Mouse (Mus musculus) midbrain, embryonic 11.5 days (tissue): ENCODE measurements around the gene Zscan4-ps2. TPM values are rescaled to one million over a fixed set of nuclear protein-coding genes. Genes with fewer than 3 reads are reported as not detected.
"Not testable (repeated sequence)": the region's sequence is repeated elsewhere in the genome, so short reads cannot be mapped to it uniquely, and the experiment has no call there.

ENCODE experiments used
- ATAC-seq: fragments of 200-750 bp; cut with Nextera tagmentation; 2 replicates; pipeline ENCODE4 v1.8.0; 2017; ENCODE audit warnings: moderate TSS enrichment, moderate library complexity; ENCODE audit not compliant: low FRiP score
- DNase-seq: peaks from one replicate; pipeline ENCODE4 v3.0.0; 2015; ENCODE audit warnings: low spot score; ENCODE audit errors: missing footprints
- H3K27ac ChIP-seq: fragments of 300-500 bp; sonication (generic); 2 replicates; pipeline ENCODE4 v1.5.1; 2014; ENCODE audit warnings: low read depth, low read length
- H3K27me3 ChIP-seq: fragments of 300-500 bp; sonication (generic); 2 replicates; pipeline ENCODE4 v1.6.1; 2014; ENCODE audit warnings: mild to moderate bottlenecking, low read length, moderate library complexity, mixed read lengths; ENCODE audit not compliant: control insufficient read depth, insufficient read depth
- H3K36me3 ChIP-seq: fragments of 300-500 bp; sonication (generic); 2 replicates; pipeline ENCODE4 v1.6.1; 2014; ENCODE audit warnings: mild to moderate bottlenecking, low read length, moderate library complexity, mixed read lengths; ENCODE audit not compliant: control insufficient read depth, insufficient read depth
- H3K4me1 ChIP-seq: fragments of 300-500 bp; sonication (generic); 2 replicates; pipeline ENCODE4 v1.6.1; 2014; ENCODE audit warnings: low read length; ENCODE audit not compliant: control insufficient read depth, insufficient read depth
- H3K4me2 ChIP-seq: fragments of 300-500 bp; sonication (generic); 2 replicates; pipeline ENCODE4 v1.6.1; 2014; ENCODE audit warnings: mild to moderate bottlenecking, moderate library complexity
- H3K4me3 ChIP-seq: fragments of 300-500 bp; sonication (generic); 2 replicates; pipeline ENCODE4 v1.5.1; 2014; ENCODE audit warnings: low read depth, low read length
- H3K9ac ChIP-seq: fragments of 300-500 bp; sonication (generic); 2 replicates; pipeline ENCODE4 v1.6.1; 2014; ENCODE audit warnings: low read length
- H3K9me3 ChIP-seq: fragments of 300-500 bp; sonication (generic); 2 replicates; pipeline ENCODE4 v1.6.1; 2016; ENCODE audit warnings: low read length; ENCODE audit not compliant: control insufficient read depth
- WGBS: fragments of 180-500 bp; shearing (Covaris S2); extraction: QIAGEN DNeasy Blood & Tissue Kit; methylation state at CpG from one replicate; pipeline ENCODE4 v1.1.7; 2014; 5-methylcytosine and 5-hydroxymethylcytosine counted together
- polyA plus RNA-seq: library from polyadenylated mRNA; unstranded; fragments of >200 nt; fragmentation: Nextera tagmentation; extraction: Ambion mirVana; gene quantifications from 2 replicates; pipeline ENCODE4 v1.2.1, GENCODE M21; 2014

Gene Zscan4-ps2
- polyA plus RNA-seq, result not detected in 2 replicates

DNA sequence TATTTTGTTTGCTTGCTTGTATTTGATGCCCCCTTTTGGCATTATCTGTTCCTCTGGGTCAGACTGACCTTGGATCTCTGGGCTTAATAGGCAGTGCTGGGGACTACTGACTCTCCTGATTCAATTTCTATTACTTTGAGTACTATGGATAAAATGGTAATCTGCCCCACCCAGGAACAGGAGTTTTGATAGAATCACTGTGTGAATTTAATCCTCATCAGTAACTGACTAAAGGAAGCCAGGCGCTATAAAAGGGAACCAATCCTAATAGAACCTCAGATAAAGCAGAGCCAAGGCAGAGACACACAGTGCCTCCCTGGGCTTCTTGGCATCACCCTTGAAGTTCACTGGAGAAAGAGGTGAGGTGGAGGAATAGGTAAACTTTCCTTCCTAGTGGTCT lies at the start of gene Zscan4-ps2:
Zscan4-ps2 (plus strand) TSS at position 301 of the 400 bp plus-strand sequence.
- H3K4me3 ChIP-seq, H3K4me1 ChIP-seq, ATAC-seq, H3K27me3 ChIP-seq, H3K9me3 ChIP-seq, H3K27ac ChIP-seq, H3K9ac ChIP-seq, DNase-seq, H3K4me2 ChIP-seq, H3K36me3 ChIP-seq: not testable (repeated sequence)
- WGBS, result 84% methylated on average over 1 of the region's 1 CpGs

Other genes starting within 250 kb of the Zscan4-ps2 start
- not detected in 2 replicates for gene Zscan4e, start 203.6 kb upstream of the Zscan4-ps2 start, polyA plus RNA-seq
- gene Zscan4f, start 116.4 kb upstream of the Zscan4-ps2 start, polyA plus RNA-seq, result not detected in 2 replicates
- not detected in 2 replicates for gene Zscan4-ps3, start 95.0 kb downstream of the Zscan4-ps2 start, polyA plus RNA-seq
- not detected in 2 replicates for gene Vmn1r72, start 165.8 kb downstream of the Zscan4-ps2 start, polyA plus RNA-seq
- gene Vmn1r73, start 216.0 kb downstream of the Zscan4-ps2 start, polyA plus RNA-seq, result not detected in 2 replicates